Mouse (Mus musculus) mesoderm, embryonic 11.5 days (tissue): ENCODE measurements at regions not wholly inside any gene's neighbourhood (a gene's known extent, or its start where the extent isn't known, plus 50 kb on each side); places are given as distances from the start of the nearest gene placed in this dataset.

Experiments
- DNase-seq: peaks from one replicate; pipeline ENCODE4 v3.0.0-alpha.2; 2012; ENCODE audit warnings: low read depth, low spot score

- DNase-seq, result no peak
Measured at GRCm38 (mm10) chr2:134126988-134127387, 427.2 kb downstream of the Hao1 start.

DNA sequence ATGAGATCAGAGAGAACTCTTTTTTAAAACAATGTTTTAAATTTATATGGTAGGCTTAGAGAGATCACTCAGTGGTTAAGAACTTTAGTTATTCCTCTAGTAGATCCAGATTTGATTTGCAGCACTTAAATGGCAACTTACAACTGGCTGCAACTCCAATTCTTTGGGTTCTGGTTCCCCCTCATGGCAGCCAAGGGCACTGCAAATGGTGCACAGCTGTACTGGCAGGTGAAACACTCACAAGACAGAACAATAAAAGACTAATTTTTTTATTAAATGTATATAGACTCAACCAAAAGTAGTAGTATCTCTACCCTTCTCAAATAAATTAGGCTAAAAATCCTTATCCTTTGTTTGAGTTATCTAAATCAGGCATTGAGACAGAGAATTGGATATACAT lies 446.9 kb downstream of the Hao1 start:
- DNase-seq, result no peak

- no peak for DNase-seq
Measured at GRCm38 (mm10) chr2:134088374-134088773, 465.8 kb downstream of the Hao1 start.

- no peak for DNase-seq
Measured at GRCm38 (mm10) chr2:134080148-134080547, 474.0 kb downstream of the Hao1 start.

- peak; percentile 47 for DNase-seq
Measured at GRCm38 (mm10) chr2:134077953-134078352, 476.2 kb downstream of the Hao1 start.

- DNase-seq, result no peak
Measured at GRCm38 (mm10) chr2:134067910-134068335, 486.2 kb downstream of the Hao1 start.

GRCm38 (mm10) chr2:134067404-134067803 lies 486.8 kb downstream of the Hao1 start:
- DNase-seq, result no peak

DNA sequence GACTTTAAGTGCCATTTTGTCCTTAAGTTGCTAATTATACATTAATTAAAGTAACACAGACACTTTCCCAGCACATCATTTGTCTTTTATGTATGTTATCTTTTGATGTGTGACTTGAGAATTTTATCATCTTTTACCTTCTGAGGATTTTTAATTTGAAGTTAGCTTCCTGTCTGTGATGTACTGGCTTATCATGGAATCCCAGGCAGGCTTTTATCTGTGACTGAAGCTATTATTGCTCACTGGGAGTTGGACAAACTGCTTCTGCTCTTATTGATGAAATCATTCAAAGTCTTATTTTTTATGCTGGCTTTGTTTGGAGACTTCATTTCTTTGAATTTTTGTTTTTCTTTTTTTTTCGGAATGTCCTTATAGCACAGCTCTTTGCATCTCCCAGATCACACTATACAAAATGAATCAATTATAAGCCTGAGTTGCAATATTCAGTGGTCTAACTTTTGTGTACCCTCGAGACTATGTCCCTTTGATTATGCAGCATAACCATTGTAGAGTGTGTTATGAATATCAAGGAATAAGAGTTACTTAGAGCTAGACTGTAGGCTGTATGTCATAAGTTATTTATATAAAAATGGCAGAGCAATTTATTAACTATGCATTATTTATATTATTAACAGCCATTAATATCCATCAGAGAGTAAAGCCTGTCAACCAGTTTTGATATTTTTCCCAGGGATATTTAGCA lies 494.1 kb downstream of the Hao1 start:
- no peak for DNase-seq

GRCm38 (mm10) chr2:134036359-134036874 lies 484.5 kb downstream of the Bmp2 start:
- DNase-seq, result peak; percentile 22

DNA sequence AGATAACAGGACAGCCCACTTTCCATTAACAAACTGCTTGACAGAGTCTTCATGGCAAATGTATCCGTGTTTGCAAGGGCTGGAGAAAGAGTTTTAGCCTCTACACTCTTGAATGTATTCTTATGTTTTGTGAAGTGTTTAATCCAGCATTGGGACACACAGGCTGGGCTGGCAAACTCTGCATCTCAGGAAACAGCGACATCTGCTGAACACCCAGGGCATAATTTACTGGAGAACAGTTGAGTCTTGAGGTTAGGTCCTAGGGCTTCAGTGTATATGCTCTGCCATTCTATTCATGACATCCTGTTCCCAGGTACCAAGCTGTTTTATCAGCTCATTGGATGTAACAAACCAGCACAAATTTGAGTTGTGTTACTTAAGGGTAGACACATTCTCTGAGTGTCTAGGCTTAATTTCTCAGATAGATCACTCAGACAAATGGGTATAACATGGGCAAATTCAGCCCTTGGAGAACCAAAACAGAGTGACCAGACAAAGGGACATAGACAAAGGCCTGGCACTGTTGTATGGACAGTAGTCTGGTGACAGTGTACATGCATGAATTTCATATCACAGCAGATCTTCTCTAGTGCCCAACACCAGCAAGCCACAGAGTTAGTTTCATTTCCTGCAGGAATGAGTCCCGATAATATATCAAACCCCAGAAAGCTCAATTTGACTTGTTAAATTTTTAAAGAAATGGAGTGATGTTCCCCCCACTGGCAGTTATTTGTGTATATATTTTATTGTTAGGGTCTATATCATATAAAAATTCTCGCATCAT lies 477.9 kb downstream of the Bmp2 start:
- peak; percentile 26 for DNase-seq

DNA sequence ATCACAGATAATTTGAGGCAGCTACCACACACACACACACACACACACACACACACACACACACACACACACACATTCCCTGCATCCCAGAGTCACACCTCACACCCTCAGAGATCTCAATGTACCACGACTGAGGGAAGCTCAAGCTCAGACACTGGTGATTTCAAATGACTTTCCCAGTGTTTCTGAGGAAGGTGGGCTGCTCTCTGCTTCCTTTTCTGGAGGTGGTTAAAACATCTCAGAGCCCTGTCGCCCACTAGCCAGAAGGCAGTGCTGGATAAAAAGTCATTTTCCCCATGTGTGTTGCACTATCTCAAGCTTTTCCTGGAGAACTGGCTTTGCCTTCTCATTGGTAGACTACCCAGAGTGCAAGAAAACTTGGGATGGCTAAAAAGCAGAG lies 477.2 kb downstream of the Bmp2 start:
- DNase-seq, result no peak

DNA sequence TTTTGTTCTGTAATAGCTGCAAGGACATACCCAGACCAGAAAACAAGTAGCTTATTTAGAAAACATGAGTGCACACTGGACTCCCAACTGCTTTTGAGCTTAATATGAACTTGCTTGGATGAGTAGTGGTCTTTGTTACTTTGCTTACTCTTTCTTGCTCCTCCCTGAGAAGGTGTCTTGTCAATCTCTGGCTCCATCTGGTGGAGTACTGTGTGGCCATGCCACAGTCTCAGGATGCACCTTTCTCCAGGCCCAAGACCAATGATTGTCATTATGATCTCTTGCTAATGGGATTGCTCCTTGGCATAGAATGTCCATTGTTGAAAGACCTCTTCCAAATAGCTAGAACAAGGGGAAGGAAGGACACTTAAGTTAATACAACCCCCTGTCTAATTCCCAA lies 465.1 kb downstream of the Bmp2 start:
- peak; percentile 34 for DNase-seq

GRCm38 (mm10) chr2:134003146-134003545 lies 451.2 kb downstream of the Bmp2 start:
- no peak for DNase-seq

DNA sequence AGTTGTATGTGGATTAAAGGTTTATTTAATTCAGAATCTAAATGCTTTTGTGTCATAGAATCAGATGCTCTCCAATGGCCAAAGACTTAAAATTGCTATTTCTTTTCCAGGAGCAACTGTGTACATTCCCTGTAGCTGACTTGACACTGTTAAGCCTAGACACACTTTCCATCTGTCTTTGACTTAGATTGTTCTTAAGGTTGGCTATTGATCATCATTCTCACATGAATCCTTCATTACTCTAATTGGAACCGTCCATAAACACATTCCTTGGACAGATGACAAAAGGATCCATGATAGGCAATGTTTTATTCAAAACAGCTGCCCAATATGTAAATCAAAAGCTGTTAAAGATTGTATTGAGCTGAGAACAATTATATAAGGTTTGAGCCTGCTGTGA lies 442.8 kb downstream of the Bmp2 start:
- no peak for DNase-seq

- DNase-seq, result no peak
Measured at GRCm38 (mm10) chr2:133994337-133994736, 442.4 kb downstream of the Bmp2 start.

- no peak for DNase-seq
Measured at GRCm38 (mm10) chr2:133987671-133988070, 435.7 kb downstream of the Bmp2 start.
